Mouse (Mus musculus) left cerebral cortex, adult 9 months (tissue): ENCODE data around the gene Lrmda.

ENCODE experiments used
- DNase-seq, 2 experiments: peaks; one replicate each; pipeline ENCODE4 v3.0.0; 2022; ENCODE audit warnings: low spot score in 2 of 2

Lrmda gene

DNA sequence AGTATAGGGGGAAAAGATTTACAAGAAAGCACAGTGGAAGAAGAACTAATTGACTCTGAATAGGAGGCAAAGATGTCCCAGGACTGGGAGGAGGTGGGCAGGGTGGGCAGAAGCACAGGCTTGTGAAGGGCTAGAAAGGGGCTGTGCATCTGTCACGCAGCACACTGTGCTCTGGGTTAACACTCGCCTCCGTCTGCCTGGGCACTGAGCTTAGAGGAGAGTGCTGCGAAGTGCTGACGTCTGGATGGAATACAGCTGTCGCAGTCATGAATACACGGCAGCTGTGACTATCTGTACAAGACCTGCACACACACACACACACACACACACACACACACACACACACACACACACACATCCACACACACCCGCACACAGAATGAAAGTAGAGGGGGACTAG is 73.6 kb downstream of the Lrmda start:
- no peak for DNase-seq

DNA sequence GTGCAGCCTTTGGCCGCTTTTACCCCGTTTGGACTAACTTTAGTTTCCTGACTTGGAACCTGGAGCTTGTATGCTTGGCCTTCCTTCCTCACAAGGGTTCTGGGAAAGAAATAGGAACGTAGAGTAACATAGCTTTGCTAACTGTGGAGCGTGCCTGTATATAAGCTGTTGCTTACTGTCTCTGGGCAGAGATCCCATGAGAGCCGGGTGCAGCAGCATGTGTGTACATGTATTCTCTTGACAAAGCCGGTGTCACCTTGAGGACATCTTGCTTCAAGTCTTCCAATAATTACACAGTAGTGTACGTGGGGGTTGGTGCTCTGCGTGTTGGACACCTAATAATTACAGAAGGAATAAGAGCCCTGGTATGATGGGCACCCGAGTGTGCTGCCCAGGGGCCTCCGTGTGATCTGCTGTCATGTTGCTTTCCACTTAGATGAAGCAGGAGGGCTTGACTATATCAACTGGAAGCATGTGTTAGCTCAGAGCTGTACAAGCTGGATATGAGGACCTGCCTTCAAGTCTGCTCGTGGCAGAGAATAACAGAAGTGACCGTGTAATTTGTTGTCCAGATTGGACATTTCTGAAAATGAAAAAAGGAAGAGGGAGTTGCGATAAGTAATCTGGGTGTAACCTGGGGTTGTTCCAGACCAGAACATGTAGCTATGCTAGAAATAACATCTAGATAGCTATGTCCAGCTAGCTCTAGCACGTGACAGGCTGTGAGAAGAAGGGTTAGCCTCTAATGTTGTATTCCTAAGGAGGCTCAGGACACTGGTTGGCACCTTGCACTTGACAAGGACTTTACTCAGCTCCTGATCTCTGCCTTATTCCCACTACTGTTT is 82.7 kb downstream of the Lrmda start:
- DNase-seq, result no peak

DNA sequence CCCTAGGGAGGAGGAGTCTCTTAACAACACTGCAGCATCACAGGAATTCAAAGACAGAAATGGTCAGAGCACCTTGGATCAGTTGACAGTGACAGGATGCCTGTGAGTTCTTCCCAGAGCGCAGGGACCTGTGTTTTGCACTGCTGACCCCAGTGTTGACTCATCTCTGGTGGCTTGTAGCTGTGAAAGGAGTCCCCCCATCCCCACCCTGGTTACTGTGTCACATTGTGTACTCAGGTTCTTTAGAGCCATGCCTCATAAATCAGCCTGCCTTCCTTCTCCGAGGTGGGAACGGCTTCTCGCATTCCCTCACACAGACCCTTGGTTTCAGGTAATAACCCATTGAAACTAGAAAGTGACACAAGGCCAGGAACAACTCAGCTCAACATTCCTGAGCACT is 86.3 kb downstream of the Lrmda start:
- DNase-seq, result no peak

DNA sequence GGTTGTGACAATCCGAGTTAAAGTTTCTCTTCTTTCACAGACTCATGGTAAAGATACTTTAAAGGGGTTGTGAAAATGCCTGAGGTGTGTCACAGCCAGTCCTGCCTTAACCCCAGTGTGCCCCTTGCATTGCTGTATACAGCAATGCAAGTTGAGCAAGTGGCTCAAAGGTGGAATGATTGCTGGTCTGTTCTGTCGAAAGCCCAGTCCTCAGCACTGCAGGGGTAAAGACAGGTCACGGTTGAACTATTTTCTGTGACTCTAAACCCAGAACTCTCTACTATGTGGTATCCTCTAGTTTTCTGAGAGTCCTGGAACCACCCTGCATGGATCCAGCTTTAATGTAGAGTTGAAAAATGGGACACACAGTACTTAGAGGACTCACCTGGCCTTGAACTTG is 87.3 kb downstream of the Lrmda start:
- DNase-seq, result no peak

DNA sequence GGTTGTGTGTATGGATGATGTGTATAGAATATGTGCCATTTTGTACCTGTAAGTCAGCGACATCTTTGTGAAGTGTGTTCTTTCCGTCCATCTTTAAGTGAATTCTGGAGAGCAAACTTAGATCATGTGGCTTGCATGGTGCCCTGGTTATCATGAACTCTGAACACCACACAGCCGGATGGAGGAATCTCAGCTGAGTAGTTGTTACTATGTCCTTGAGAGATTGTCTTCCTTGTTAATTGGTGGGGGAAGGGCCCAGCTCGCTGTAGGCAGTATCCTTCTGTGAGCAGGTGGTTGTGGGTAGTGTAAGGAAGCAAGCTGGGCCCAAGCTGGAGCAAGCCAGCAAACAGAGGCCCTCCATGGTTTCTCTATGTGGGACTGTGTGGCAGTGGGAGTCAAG is 89.9 kb downstream of the Lrmda start:
- no peak for DNase-seq

DNA sequence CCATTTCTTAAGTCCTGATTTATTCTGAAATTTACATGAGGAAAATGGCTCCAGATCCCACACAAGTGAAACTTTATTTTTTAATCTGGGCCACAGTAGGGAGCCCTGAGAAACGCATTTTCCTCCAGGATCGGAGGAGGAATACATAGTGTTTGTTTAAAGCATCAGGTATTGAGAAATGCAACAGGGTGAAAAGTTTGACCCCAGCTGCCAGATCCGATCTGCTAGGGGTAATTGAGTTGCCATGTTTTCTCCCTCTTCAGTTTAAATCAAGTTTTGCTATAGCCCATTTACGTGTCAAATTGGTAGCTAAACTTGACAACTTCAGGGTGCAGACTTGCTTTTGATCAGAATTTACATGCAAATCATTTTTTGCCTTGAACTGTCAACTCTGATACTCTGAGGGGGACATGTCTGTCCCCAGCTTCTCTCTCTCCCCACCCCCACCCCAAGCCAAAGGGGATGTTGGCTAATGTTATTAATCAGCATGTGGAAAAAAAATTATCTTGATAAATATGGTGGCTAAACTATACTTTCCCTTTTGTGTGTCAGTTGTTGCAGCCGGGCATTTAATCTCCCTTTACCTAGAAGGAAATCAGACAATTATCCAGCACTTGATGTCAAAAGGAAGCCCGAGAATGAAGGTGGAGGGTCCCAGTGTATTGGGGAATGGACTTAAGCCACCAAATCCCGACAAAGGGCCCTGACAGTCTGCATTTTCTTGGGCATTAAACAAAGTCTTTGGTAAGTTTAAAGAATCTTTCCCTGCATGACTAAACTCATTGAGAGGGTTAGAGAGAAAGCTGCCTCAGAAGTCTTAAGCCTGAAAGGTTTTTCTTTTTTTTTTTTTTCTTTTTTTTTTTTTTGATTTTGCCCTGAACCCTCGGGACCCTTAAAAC is 94.2 kb downstream of the Lrmda start:
- no peak for DNase-seq

DNA sequence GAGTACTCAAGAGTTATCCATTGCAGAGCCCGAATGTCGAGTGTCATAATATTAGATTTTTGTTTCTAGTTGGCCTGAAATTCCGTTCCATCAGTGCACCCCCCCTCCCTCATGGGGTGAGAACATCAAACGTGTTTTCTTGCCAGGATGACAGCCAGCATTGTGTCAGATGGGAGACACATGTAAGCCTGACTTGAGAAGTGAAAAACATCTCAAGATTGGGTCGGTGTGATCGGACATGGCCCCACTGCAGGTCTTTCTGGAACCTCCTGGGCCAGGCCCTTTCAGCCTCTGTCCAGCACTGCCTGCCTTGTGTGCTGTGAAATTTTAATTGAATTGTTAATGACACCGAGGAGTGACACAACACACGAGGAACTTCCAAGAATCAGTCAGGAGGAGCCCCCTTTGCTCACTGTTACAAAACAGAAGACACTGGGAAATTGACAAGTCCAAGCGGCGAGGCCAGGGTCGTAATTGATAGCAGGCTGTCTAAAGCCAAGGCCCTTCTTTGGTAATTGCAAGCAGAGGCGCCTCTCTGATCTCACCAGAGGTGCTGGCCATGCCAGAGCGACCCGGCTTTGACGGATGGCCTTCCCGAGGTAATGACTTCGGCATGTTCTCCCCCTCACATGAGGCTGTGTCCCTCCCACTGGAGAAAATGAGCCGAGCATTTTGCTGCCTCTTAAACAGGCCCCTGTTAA is 95.3 kb downstream of the Lrmda start:
- DNase-seq, result no peak

DNA sequence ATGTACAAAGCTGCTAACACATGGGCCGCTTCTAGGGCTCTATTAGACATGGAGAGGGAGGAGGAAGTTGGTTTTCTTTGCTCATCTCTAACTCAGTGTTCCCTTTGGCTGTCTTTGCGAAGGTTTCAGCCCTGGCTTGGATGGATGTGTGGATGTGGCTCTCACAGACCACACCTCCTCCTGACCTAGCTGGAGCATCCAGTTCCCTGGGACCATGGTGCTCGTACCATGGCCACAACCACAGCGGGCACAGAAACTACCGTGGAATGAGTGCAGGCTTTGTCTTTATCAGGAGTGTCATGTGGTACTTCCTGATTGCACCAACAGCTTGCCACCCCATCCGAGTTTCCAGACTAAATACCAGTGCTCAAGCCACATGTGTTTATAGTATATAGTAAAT is 98.6 kb downstream of the Lrmda start:
- DNase-seq, result no peak

DNA sequence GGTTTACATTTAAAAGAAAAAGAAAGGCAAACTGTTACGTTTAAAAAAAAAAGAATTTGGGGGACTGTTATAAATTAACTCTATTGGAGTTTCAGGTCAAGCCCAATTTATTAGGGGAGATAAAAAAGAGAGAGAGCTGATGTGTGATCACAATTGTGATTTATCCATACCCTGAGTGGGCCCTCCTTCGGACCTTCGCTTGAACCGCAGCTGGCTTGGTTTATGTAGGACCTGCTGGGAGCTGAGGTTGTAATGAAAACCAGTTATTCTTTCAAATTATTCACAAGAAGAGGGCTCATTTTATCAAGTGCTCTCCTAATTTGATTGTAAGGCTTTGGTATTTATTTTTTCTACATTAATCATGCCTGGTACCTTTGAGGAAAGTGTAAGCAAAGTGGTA is 99.0 kb downstream of the Lrmda start:
- no peak for DNase-seq

DNA sequence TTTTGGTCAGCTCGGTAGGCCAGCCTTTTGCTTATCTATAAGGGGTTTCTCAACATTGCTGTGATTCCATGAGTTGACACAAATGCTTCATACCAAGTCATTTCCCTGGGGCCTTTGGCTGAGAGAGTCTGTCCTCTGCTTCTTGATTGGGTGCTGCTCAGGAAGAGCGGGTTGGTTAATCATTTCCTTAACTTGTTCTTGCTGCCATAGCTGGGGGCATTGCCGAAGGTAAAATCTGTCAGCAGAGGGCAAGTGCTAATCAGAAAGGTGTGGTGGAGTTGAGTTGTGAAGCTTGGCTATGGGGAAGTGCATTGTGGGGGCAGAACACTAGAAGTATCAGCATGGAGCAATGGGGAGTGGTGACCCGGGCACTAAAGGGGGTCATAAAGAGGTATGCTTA is 106.8 kb downstream of the Lrmda start:
- no peak for DNase-seq

DNA sequence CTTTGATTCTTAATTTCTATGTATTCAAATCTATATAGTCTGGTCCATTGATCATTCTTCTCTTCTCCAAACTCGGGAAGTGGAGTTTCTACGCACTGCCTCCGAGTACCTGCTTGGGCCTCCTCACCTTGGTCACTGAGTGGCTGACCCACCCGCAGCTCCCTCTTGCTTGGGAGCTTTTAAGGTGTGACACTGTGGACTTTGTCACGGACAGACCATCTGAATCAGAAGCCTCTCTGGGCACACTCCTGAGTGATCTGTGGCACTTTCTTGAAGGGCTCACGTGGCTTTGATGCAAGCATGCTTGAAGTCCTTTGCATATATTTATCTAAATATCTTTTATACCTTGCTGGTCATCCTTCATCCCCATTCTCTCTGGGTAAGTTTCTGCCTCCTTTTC is 107.3 kb downstream of the Lrmda start:
- DNase-seq, result no peak

DNA sequence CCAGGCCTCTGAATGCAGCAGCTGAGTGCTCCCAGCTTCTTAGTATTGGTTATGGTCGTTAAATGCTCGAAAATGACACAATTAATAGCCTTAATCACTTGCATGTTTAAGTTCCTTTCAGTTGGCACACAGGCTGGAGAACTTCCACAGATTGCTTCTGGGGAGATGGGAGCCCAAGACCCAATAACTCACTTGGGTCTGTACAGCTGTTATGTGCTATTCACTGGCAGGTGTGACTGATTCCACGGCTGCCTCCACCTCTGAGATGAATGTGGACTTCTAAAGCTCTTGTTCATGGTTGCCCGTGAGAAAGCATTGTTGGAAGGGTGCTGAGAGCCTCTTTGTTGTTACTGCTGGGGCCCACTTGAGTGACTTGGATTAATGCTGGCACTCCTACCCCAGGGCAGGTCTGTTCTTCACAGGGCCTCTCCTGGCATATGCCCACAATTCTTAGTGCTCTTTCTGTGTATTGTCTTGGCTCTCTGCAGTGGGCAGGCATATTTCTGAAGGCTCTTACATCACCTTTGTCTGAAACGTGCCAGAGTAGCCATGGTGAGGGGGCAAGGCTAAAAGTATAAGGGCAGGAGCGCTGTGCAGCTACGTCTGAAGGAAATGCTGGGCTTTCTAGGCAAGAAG is 111.6 kb downstream of the Lrmda start:
- no peak for DNase-seq

DNA sequence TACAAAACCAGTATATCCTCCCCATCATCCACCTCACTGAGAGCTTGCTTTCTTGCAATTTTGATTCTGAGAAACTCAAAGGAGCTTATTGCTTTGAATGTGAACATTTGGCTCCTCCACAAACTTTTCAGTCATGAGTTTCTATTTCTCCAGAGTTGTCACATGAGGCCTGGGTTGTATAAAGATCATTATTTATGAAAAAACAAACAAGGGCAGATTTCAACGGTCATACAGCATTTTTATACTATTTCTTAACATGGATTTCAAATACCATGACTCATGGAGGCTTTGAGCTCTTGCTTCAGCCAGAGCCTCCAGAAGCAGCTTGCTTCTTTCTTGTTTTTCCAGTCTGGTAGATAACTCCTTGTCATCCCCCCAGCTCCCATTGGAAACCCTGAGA is 119.8 kb downstream of the Lrmda start:
- no peak for DNase-seq

DNA sequence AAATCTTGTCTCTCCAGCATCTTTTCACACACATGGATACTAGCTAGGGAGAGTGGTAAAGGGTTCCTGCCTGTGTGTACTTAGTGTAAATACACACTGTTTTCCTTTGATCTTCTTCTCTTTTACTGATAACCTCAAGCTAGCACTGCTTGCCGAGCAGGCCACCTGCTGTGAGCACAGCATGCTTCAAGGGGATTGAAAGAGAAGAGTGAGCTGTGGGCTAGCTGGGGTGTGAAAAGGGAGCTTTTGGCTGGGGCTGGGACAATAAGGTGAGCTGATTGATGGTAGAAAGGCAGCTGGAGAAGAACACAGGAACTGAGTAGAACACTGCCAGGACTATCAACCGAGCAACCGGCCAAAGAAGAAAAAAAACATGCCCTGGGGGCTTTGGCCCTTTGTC is 124.5 kb downstream of the Lrmda start:
- DNase-seq, result no peak

DNA sequence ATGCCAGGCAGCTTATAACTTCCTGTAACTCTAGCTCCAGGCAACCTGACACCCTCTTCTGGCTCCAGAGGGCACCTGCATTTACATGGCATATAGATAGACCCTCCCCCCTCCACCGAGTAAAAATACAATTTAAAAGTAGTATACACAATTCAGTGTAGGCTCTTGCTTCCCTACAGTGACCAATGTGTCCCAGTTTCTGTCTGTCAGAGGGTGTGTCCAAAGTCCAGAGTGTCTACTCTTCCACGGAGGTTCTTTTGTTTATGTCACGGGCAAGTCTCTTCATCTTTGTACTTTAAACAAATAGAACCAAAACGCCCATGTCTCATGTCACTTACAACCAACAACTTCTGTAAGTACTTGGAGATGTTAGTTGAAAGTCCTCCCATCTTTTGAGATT is 126.4 kb downstream of the Lrmda start:
- no peak for DNase-seq

DNA sequence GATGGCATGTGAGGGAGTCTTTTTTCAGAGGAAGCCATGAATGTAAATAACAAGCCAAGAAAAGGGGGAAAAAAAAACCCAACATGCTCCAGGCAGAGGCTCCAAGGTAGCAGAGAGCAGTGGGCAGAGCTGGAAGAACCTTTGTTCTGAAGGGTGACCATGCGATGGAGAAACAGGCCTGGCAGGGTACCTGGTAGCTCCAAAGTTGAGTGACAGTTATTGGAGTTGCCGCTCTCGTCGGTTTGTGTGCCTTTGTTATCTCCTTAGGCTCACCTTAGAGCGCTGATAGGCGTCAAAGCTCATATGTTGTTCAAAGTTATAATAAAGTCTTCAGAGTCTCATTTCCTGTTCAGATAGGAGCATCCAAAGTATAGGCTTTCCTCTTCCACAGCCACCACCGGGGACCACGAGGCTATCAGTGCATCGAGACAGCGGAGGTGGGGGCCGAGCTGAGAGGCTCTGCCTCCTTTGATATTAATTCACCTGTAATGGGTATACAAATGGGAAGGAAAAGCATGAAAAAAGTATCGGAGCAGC is 127.1 kb downstream of the Lrmda start:
- no peak for DNase-seq

DNA sequence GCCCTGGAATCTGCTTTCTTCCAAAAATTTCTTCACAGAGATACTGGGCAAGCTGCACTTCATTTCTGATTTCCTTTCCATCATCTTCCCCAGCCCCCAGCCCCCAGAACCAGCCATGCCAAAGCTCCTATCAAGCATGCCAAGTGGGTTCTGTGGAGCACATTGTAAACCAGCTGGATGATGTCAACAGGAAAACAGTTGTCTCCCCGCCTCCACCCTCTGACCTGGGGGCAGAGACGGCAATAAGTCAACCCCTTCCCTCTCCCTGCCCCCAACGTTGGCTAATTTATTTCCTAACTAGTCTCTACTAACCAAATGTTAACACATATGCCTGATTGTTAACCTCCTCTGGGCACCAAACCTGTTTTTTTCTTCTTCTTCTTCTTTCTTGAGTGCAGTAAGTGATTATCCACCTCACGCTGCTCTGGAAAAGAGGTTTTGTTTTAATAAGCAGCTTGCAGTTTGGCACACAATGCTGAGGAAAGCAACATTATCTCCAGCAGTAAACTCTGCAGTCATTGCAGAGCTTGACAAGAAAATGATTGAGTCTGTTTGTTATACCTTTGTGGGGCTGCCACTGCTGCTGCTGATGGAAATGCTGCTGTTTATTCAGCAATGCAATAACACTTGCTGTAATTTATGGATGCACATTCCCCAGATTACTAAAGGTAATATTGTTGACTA is 128.0 kb downstream of the Lrmda start:
- DNase-seq, result no peak

DNA sequence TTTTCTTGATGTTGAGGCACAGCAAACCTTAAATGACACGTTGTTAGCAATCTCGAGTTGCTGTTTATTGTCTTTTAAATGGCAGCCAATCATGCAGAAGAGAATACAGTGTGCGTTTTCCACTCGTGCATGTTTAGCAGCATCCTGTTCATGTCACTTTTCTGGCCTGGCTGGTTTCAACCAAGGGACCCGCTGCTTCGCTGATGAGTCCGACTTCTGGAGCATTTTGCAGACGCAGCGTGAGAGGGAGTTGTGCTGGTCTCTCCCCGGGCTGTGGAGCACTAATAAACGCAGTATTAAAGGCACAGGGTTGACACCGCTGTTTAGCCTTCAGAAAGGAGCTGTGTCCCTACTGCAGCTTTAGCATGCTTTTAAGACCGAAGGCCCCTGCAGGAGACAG is 133.2 kb downstream of the Lrmda start:
- DNase-seq, result no peak

DNA sequence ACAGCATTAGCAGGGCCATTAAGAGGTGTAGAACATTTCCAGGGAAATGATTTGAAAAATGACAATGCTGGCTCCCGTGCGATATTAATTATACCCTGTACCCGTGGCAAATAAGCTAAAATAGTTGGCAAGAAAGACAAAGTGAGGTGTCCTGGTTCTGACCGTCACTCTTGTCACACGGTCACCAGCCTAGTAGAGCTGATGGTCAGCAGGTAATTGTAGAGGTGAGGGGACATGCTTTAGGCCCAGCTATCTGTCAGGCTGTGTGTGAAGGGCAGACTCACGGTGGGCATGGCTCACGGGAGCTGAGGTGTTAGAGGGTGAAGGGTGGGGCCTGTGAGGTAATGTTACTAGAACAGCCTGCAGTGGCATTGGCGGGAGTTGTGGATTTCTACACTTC is 134.6 kb downstream of the Lrmda start:
- DNase-seq, result no peak

DNA sequence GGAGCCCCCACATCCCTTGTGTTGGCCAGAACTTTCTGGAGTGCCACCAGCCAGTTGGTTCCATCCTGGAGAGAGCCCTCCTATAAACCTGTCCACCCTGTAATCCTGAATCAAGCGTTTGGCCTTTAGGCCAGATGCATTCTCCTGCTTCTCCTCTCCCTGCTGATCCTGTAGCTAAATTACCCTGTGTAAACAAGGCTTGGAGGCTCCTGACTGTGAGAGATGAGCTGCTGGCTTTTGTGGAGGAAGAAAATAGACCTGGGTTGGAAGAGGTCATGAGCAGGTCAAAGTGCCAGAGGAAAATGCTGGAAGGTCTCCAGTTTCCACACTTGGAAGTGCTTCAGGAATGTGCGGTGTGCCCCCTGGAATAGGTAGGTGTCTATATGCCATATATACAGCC is 135.5 kb downstream of the Lrmda start:
- DNase-seq, result no peak

DNA sequence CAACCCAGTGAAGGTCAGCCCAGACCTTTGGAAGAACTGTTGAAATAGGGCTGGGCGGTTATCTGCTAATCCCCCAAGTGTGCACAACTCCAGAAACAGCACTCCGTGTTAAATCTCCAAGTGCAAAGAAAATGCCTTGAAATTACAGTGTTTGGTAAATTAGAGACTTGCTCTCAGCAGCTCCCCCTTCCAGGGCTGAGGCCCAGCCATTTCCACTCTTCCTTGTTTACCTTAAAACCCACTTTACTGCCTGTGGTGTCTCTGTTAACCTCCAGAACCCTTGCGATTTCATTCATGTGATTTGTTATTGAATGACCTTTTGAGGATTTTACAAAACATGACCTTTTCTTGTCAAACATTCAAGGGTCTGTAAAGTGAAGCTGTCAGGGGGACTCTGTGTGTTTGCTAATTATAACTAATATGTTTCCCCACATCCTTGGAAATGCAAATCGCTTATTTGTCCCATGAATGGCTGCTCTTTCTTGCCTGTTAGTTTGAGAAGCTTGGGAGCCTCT is 136.1 kb downstream of the Lrmda start:
- no peak for DNase-seq
